Mouse (Mus musculus) embryonic fibroblast, embryonic 13.5 days (primary cell): Measurements from ENCODE around the gene Rab5c.

ENCODE experiments used
- CTCF ChIP-seq: IDR thresholded peaks from 2 replicates; pipeline ENCODE4 v1.5.1; 2011; ENCODE audit warnings: mild to moderate bottlenecking, control low read depth, low read length, moderate library complexity, borderline replicate concordance; ENCODE audit not compliant: insufficient read depth
- POLR2A ChIP-seq: IDR thresholded peaks from 2 replicates; pipeline ENCODE4 v1.6.1; 2011; ENCODE audit warnings: low read depth, mild to moderate bottlenecking, control low read depth, low read length, moderate library complexity

DNA sequence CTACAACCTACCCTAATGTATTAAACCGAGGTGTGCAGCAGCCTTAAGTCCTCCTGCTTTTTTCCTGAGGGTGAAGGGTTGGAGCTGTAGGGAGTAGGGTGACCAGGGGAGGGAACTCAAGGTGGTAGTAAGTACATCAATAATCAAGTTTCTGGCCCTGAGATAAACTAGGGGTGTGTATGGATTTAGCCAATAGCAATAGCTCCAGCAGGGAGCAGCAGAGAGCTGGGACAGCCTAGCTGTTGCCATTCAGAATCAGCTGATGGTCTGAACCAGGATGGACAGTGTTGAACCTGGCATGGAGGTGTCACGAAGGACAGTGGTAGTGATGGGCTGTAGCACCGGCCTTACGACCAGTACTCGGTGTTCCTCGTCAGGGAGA, 23.5 kb downstream of the Rab5c start:
- peak; percentile 76; the same call in 1 of the 2 replicates for TF ChIP-seq CTCF
- no peak for TF ChIP-seq POLR2A
